Mouse (Mus musculus) myocyte (in vitro differentiated cells): ENCODE measurements at regions not wholly inside any gene's neighbourhood (a gene's known extent, or its start where the extent isn't known, plus 50 kb on each side); places are given as distances from the start of the nearest gene placed in this dataset.

Experiments used
- CEBPB ChIP-seq: IDR thresholded peaks from 2 replicates; pipeline ENCODE4 v1.6.1; 2011; ENCODE audit warnings: mild to moderate bottlenecking, moderate library complexity; ENCODE audit not compliant: poor library complexity, insufficient read depth, severe bottlenecking
- E2F4 ChIP-seq: IDR thresholded peaks from one replicate; pipeline ENCODE4 v1.6.1; 2011; ENCODE audit warnings: mild to moderate bottlenecking, control low read depth, moderate library complexity; ENCODE audit not compliant: insufficient read depth
- MAX ChIP-seq: IDR thresholded peaks from one replicate; pipeline ENCODE4 v1.6.1; 2011; ENCODE audit warnings: low read depth, mild to moderate bottlenecking, control low read depth
- MYOD1 ChIP-seq, 3 experiments: IDR thresholded peaks; one replicate each; pipeline ENCODE4 v1.6.1; 2011; ENCODE audit warnings: control low read depth in 2 of 3, low read depth in 2 of 3, mild to moderate bottlenecking in 2 of 3, moderate library complexity in 1 of 3; ENCODE audit not compliant: insufficient read length in 2 of 3, control insufficient read depth in 1 of 3
- MYOG ChIP-seq, 3 experiments: IDR thresholded peaks; one replicate each; pipeline ENCODE4 v1.6.1; 2011; ENCODE audit warnings: control low read depth in 2 of 3, low read depth in 2 of 3, mild to moderate bottlenecking in 2 of 3; ENCODE audit not compliant: insufficient read length in 2 of 3, control insufficient read depth in 1 of 3, insufficient read depth in 1 of 3
- POLR2A ChIP-seq: IDR thresholded peaks from one replicate; pipeline ENCODE4 v1.6.1; 2011; ENCODE audit warnings: low read depth, mild to moderate bottlenecking, control low read depth, moderate library complexity; ENCODE audit not compliant: insufficient read length
- POLR2AphosphoS2 ChIP-seq: IDR thresholded peaks from one replicate; pipeline ENCODE4 v1.6.1; 2011; ENCODE audit warnings: low read depth, control low read depth; ENCODE audit not compliant: insufficient read length
- TCF12 ChIP-seq: IDR thresholded peaks from one replicate; pipeline ENCODE4 v1.6.1; 2011; ENCODE audit warnings: mild to moderate bottlenecking, control low read depth; ENCODE audit not compliant: poor library complexity, insufficient read depth, severe bottlenecking
- TCF3 ChIP-seq: IDR thresholded peaks from one replicate; pipeline ENCODE4 v1.6.1; 2011; ENCODE audit warnings: low read depth, control low read depth; ENCODE audit not compliant: insufficient read length

DNA sequence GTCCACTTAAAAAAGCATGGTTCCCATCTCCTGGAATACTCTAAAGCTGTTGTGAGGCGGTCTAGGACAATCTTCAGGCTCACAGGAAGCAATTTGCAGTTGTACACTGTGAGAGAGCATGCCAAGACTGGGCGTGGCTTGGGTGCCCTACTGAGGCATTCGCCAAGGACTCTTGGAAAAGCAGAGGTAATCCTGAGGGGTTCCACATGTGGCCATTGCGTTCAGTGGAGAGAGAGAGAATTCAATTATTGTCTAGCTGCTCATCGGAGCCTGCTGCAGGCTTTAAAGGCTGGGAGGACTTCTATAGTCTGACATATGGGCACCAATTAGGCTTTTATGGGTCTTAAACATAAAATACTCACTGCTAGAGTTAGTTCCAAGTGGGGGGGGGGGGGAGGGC lies 113.8 kb upstream of the Lnx1 start:
- TF ChIP-seq POLR2A = no peak
- no peak for TF ChIP-seq MAX
- no peak for TF ChIP-seq MYOD1 (IDR thresholded peaks at IDR 0.05; ENCODE audit: control insufficient read depth in 1 of 3, insufficient read length in 2 of 3, low read depth in 2 of 3)
- TF ChIP-seq TCF3 = no peak
- TF ChIP-seq MYOG (IDR thresholded peaks at IDR 0.05; ENCODE audit: control insufficient read depth in 1 of 3, insufficient read depth in 1 of 3, insufficient read length in 2 of 3, low read depth in 2 of 3) = no peak
- TF ChIP-seq TCF12 = no peak
- TF ChIP-seq CEBPB = no peak
- TF ChIP-seq POLR2AphosphoS2 = no peak
- no peak for TF ChIP-seq E2F4
